Mouse (Mus musculus): ENCODE measurements at regions not wholly inside any gene's neighbourhood (a gene's known extent, or its start where the extent isn't known, plus 50 kb on each side); places are given as distances from the start of the nearest gene placed in this dataset.

DNA sequence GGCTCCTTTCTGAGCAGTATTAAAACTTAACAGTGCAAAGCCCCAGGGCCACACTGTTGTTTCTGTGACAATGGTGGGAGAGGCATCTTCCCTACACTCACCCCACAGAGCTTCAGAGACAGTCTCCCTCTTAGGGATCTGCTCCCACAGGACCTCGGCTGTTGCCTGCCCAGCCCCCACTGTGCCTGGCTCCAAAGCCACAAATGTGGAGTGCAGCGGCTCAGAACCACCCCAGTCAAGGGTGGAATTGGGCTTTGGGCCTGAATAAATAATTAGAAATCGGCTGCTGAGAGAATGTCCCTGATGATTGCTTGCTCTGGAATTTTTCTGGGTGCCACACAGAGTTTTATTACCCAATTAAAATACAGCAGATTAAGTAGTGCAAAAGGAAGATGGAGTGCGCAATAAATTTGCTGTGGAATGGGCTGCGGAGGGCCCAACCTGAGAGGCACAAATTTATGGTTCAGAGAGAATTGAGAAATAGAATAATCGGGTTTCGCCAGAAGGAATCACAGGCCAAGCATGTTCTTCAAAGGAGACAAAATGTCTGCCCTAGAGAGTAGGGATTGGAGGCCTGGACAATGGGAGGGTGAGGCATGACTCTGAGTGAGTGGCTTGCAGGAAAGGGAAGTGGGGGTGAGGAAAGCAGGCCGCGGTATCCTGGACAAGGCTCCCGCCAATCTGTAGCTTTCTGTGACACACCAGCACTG lies 56.4 kb downstream of the Cd24a start:
- ATAC-seq (replicated peaks; ENCODE audit: low read depth, poor library complexity, severe bottlenecking) = 0 out of 2 replicates have a peak, but pooled peaks have one; percentile 26

DNA sequence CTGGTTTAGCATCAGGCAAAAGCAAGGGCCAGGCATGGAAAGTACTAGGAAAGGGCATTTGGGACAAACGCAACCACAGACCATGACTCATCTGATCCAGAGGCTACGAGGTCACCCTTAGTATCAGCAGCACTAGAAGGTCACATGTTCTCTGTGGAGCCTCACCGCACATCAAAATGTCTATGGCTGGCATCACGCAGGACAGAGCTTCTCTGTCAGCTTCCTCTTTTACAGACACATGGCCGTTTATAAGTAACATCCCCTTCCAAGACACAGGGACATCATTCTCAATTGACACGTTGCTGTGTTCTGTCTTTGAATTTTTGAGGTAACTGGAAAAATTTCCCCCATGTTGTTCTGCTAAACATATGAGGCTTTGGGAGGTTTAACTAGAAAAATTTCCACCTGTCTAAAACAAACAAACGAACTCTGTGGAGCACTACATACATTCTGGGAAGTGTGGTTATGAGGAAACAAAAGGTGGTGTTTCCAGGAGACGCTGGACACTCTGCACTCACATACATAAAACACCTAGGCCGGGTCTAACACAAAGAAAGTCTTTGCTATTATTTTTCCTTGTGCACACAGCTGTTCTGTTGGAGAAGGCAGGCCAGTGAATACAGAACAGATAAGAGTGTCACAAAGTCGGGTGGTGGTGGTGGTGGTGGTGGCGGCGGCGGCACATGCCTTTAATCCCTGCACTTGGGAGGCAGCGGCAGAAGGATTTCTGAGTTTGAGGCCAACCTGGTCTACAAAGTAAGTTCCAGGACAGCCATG lies 63.3 kb downstream of the Cd24a start:
- ATAC-seq (replicated peaks; ENCODE audit: low read depth, poor library complexity, severe bottlenecking) = peak; percentile 93

DNA sequence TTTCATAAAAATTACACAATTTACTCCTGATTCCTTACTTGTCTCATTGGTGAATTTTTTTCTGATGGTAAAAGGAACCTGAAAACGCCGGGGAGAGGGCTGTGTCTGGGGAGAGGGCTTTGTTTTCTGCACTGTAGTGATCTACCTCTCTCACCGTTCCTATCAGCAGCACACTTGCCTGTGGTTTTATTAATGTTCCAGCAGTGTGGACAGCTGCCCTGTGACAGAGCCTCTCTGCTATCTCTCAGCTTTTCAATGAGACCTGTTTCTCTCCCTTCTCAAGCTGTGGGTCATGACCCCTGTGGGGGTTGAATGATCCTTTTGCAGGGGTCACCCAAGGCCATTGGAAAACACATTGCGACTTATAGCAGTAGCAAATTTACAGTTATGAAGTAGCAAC lies 68.2 kb downstream of the Cd24a start:
- peak; percentile 50; the same call in 1 of the 2 replicates for ATAC-seq (replicated peaks; ENCODE audit: low read depth, poor library complexity, severe bottlenecking)

DNA sequence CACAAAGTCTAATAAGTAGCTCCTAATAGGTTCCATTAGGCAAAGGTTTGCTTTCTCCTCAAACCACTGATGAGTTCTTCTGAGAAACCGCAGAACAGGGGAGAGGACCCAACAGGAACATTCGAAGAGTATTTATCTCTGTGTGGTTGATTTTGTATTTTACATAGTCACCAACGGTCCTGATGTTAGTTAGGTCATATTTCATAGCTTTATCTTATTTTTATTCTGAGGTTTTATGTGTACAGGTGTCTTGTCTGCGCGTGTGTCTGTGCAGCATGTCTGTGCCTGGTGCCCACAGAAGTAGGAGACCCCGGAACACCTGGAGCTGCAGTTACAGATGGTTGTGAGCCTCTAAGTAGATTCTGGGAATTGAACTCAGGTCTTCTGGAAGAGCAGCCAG lies 68.9 kb downstream of the Cd24a start:
- ATAC-seq (replicated peaks; ENCODE audit: low read depth, poor library complexity, severe bottlenecking) = peak; percentile 49

DNA sequence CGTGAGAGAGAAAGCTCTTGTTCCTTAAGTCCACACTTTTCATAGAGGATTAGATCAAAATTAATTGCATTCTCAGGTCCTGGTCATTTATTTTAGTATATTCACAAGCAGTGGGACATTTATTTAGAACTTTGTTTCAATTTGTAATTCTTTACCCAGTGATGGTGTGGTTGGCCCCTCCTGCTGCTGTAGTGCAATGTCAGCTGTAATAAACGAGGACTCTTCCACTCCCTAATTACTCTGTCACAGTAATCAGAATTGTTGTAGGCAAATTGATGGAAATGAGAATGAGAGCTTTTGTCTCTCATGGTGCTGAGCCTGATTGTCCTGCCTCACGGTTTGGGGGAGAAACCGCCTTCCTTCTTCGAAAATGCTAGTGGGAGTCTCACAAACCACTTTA lies 70.1 kb downstream of the Cd24a start:
- ATAC-seq (replicated peaks; ENCODE audit: low read depth, poor library complexity, severe bottlenecking) = no peak

DNA sequence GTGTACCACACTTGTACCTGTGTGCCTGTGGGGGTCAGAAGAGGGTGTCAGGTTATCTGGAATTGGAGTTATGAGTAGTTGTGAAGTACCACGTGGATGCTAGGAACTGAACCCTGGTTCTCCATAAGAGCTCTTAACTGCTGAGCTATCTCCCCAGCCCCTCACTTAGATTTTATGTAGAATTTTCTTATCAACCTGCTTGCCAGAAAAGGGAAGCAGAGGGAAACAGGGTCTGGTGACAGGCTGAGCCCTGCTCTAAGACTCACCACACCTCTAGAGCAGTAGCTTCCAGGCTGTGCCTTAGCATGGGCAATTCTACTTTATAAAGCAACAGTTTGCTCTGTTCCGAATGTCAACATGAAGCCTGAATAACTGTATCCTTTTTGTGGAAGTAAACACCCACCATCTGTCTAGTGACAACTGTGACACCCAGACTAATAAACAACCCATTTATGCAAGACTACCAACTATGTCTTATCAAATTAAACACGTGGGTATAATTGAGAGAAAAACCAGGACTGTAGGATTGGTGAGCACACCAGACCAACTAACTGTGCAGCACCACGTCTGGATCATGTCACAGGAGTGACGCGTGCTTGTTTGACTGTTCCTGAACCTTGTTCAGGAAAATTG lies 70.8 kb downstream of the Cd24a start:
- ATAC-seq (replicated peaks; ENCODE audit: low read depth, poor library complexity, severe bottlenecking) = no peak

DNA sequence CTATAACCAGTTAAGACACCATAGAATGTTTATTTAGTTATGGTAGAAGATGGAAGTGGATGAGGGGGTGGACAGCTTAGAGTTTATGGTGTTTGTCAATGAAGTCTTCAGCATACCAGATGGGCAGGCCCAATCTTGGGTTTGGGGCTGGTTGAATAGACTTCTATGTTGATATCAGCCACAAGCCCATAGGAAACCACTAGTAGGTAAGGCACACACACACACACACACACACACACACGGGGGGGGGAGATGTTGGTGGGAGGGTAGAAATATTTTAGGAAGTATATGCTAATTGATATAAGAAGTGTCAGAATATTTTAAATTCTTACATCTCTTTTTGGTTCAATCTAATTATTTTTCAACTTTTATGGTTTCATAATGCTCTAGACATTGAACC lies 72.4 kb downstream of the Cd24a start:
- ATAC-seq (replicated peaks; ENCODE audit: low read depth, poor library complexity, severe bottlenecking) = no peak

DNA sequence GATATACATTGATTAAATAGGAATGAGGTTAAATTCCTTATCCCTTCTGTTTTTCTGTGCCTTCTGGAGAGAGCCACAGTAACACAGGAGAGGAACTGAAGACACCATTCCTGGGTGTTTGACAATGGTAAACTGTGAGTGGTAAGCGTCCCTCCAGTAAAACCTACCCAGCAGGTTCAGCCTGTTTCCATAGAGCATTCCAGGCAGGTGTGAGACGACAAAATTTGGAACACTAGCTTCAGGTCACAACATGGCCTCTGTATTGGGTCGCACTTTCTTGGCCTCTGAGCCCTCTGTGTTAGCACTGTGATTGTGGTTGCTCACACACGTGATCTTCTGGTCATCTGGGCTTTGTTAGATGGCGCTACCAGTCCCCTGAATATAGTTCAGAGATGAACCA lies 73.4 kb downstream of the Cd24a start:
- no peak for ATAC-seq (replicated peaks; ENCODE audit: low read depth, poor library complexity, severe bottlenecking)

DNA sequence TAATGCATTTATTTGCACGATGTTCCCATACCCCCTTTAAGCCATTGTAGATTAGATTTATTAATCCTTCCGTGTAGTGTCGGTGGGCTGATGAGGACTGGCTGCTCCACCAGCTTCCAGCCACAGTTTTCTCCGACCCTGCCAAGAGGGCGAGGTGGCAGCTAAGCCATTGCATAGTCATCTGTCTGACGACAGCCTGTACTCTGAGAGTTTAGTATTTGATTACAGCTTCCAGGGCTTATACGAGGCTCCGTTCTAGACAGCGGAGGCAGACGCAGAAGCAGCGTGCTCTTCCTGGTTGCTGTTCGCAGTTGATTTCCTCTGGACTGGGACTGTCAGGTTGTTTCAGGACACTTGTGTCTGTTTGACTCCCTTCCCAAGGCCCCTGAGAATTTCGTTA lies 73.8 kb downstream of the Cd24a start:
- no peak for ATAC-seq (replicated peaks; ENCODE audit: low read depth, poor library complexity, severe bottlenecking)

DNA sequence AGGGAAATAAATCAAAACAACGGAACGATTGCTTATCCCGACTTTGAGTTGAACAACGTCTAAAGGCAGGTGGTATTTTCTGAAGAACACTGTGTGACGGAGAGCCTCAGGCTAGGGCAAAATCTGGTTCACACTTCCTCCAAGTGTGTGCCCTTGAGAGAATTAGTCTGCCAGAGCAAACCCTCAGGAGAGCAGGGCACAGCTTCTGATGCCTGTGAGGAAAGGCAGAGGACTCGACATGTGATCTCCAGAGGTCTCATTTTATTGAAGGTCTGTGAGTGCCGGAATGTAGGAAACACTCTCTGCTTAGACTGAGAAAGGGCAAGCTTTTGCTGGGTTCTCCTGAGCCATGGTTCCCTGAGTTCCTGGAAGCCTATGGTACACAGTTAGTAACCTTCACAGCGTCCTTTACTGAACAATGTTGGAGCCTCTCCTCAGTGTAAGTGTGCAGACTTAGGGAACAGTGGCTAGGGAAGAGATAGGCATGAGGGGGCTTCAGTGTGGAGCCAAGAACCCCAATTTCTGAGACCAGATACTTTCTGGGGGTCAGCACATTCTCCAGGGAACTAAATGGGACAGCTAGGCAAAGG lies 77.1 kb downstream of the Cd24a start:
- ATAC-seq (replicated peaks; ENCODE audit: low read depth, poor library complexity, severe bottlenecking) = no peak

DNA sequence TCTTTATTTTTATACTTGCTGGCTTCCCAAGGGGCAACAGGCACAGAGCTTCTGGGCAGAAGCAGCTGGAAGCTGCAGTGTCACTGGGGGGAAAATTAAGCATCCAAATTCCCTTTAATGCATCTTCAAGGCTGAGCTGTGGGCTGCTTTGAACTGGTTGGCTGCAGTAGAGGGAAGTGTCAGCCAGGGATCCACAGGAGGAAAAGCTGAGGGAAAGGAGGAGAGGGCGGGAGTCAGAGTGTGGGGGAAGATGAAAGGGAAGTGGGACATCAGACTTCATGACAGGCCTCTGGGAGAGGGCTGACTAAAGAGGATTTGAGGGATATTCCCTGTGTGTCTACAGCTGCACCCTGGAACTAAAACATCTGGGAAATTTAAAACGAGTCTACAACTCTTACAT lies 77.6 kb downstream of the Cd24a start:
- no peak for ATAC-seq (replicated peaks; ENCODE audit: low read depth, poor library complexity, severe bottlenecking)

DNA sequence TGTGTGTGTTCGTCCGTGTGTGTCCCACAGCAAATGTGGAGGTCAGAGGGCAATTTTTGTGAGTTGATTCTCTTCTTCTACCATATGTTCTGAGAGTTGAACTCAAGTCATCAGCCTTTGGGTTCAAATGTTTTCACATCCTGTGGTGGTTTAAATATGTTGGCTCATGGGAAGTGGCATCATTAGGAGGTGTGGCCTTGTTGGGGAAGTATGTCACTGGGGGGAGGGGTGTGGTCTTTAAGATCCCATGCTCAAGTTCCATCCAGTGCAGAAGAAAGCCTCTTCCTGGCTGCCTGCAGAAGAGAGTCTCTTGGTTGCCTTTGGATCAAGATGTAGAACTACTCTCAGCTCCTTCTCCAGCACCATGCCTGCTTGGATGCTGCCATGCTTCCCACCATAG lies 78.1 kb downstream of the Cd24a start:
- no peak for ATAC-seq (replicated peaks; ENCODE audit: low read depth, poor library complexity, severe bottlenecking)

DNA sequence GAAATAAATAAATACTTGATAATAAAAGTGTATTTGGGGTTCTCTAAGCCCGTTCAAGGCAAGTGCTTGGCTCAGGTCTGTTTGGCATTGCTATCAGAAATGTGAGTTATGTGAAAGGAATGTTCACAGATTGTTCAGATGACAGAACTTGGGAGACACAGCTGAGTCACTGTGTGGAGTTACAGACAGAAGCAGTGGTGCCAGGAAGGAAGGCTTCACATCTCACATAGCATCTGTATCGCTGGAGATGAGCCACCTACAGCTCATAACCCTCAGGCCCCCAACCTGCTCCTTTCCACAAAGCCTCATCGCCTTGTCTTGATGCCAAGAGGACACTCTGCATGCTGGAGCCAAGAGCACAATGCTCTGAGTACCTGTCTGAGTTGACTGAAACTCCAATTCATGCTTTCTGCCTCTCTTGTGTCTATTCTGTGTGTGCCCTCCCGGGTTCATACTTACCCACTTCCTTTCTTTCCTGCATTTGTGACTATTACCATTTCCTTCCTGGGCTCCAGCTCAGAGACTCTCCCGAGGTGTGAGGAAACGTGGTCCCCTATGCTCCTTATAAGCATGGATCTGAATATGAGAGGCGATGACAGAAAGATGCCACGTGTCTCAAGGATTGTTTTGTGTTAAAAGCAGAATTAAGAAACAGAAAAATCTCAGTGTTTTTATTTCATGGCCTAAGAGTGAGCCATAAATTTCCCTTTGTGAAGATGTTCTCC lies 79.6 kb downstream of the Cd24a start:
- ATAC-seq (replicated peaks; ENCODE audit: low read depth, poor library complexity, severe bottlenecking) = no peak

DNA sequence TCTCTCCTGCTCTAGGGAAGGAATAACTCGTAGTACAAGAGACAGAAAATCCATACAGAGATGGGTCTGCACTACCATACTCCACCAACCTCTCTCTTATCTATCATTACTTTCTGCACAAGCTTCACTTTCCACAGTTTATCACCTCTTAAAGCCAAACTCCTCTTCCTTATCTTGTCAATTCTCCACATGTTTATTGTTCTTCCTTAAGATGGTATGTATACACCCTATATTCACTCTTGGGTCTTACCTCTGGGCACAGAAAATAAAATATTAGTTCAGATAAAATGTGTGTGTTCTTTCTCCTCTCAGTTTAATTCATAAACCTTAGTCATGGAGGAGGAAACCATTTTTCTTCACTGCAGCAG lies 80.1 kb downstream of the Cd24a start:
- no peak for ATAC-seq (replicated peaks; ENCODE audit: low read depth, poor library complexity, severe bottlenecking)

DNA sequence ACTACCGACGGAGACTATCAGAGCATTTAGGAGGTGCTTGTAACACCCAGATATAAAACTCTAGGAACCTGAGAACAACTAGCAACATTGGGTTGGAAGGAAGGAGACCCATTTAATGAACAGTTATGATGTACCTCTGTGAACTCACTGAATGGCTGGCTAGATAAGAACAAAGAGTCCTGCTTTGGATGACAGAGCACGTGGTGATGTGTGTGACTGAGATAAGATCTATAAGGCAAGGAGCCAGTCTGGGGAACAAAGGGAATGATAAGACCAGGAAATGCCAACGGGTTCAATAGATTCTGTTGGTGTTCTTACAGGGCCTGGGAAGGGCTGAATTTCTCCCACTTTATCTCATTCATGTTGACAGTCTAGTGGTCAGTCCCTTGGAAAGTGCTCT lies 86.8 kb downstream of the Cd24a start:
- no peak for ATAC-seq (replicated peaks; ENCODE audit: low read depth, poor library complexity, severe bottlenecking)

DNA sequence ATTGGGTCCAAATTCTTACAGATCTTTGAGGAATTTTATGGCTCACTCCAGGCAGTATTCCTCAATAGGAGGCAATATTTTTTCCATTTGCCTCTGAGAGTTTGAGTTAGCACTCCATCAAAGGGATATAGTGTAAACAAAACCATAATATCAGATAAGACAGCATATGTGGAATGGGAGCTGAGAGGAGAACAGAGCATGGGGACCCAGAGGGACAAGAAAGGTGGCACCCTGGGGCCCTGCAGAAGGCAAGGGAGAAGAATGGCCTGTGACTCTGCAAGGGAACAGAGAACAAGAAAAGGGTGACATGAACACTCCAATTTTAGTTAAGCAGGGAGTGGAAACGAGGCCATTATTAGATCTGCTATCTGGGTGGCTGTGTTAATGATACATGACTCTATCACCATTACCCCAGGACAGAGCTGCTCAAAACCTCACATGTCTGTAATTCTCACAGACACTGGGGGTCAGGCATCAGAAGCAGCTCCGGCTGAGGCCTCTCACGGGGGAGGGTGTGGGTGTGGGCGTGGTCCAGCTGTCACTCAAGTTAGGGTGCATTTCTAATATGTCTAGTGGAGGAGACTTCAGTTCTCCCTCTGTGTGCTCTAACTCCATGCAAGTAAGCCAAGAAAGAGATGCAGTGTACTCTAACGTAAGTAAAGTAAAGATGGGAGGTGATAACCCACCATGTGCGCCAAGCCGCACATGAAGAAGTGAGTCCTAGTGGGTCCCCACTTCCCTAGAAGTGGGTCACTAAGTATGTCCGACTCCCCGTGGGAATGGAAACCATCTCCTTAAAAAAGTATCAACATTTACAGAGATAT lies 88.4 kb downstream of the Cd24a start:
- 0 out of 2 replicates have a peak, but pooled peaks have one; percentile 16 for ATAC-seq (replicated peaks; ENCODE audit: low read depth, poor library complexity, severe bottlenecking)

DNA sequence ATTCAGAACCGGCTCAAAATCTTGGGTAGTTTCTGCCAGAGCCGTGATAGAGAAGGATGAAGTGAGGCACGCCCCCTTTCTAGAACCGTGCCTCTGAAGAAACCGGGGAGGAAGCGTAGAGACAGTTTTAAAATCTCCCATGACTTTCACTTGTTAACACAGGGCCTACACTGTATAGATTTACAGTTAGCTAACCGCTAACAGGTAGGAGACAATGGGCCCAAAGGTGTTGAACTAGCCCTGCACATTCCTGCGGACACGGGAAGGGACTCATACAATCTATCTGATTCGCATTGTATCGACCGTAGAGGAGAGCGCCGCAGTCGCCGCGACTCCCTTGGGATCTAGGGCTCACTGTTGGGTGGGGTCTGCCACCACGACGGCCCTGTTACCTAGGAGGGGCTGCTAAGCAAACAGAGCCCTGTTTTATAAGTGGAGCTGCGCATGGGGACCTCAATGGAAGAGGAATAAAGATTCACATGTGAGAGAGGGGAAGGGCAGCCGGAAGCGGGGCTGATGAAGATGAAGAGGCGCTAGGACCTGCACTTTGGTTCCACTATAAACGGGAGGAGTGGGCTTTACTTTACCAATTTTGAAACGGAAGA lies 89.1 kb downstream of the Cd24a start:
- no peak for ATAC-seq (replicated peaks; ENCODE audit: low read depth, poor library complexity, severe bottlenecking)

DNA sequence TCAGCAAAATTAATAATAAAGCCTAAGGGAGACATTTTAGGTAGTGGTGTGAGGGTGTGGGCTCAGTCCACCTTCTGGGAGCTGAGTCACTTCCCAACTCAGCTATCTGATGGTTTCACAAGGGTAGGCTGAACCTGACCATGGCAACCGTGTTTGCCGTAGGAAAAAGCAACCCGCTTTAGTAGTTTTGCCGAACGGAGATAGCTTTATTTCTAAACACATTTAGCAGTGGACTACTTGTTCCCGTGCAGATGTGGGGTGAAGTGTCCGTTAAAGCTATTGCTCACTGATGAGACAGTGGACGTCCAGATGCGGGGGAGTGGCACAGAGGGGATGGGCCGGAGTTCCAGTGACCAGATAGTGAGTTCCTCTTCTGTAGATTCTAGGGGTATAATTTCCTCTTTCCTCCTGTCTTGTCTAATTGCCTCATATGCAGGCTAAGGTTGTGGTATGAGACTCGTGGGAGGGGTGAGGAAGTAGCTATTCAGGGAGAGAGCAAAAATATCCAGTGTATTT lies 89.7 kb downstream of the Cd24a start:
- peak; percentile 88 for ATAC-seq (replicated peaks; ENCODE audit: low read depth, poor library complexity, severe bottlenecking)

DNA sequence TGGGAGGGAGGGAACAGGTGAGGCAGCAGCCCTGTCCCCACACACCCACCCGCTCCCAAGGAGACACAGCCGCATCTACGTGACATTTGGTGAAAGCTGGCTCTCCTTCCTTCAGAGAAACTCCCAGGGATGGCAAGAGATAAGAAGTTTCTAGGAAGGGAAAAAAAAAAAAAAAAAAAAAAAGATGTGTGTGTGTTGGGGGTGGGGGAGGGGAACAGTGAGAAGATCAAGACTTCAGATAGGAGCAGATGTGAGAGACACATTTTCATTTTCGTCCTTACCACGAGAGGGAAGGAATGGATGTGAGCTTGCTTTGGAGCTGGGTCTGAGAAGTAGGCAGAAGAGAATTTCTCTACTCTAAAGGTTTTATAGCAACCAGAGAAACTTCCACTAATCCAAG lies 91.4 kb downstream of the Cd24a start:
- ATAC-seq (replicated peaks; ENCODE audit: low read depth, poor library complexity, severe bottlenecking) = no peak
